Mouse (Mus musculus): ENCODE measurements at regions not wholly inside any gene's neighbourhood (a gene's known extent, or its start where the extent isn't known, plus 50 kb on each side); places are given as distances from the start of the nearest gene placed in this dataset.

GRCm38 (mm10) chr13:54285968-54286367 is 85.2 kb upstream of the Cplx2 start:
- no peak for ATAC-seq (ENCODE audit: low FRiP score, low TSS enrichment)
- Histone ChIP-seq H3K36me3 (ENCODE audit: control insufficient read depth, insufficient read depth, low read length) (no peaks in the 10 kb centered on the region), H3K4me3 (ENCODE audit: low read length) (no peak overlapping the region)

GRCm38 (mm10) chr13:54286616-54287015 is 84.5 kb upstream of the Cplx2 start:
- WGBS = 86% methylated on average over 11 of the region's 11 CpGs
- ATAC-seq (ENCODE audit: low FRiP score, low TSS enrichment) = no peak
- Histone ChIP-seq H3K27ac (ENCODE audit: low read depth, low read length) (no peak overlapping the region), H3K9ac (ENCODE audit: low read depth, low read length) (no peak overlapping the region), H3K27me3 (ENCODE audit: control insufficient read depth, insufficient read depth, low read length) (peaks cover 1% of the 10 kb centered on the region; the same call in 1 of the 2 replicates), H3K4me1 (ENCODE audit: control insufficient read depth, insufficient read depth, low read length) (peaks cover 10% of the 10 kb centered on the region; the same call in 1 of the 2 replicates), H3K4me3 (ENCODE audit: low read length) (no peak overlapping the region), H3K9me3 (ENCODE audit: control insufficient read depth, low read length) (no peaks in the 10 kb centered on the region), H3K36me3 (ENCODE audit: control insufficient read depth, insufficient read depth, low read length) (no peaks in the 10 kb centered on the region), H3K4me2 (replicated peaks; ENCODE audit: low read depth, low read length) (no peak overlapping the region)

More at GRCm38 (mm10) chr13:54285968-54286367, 85.2 kb upstream of the Cplx2 start:
- WGBS = 90% methylated on average over 10 of the region's 10 CpGs
- no peak overlapping the region for H3K9ac ChIP-seq (ENCODE audit: low read depth, low read length)
- peaks cover 7% of the 10 kb centered on the region; the same call in 1 of the 2 replicates for H3K27me3 ChIP-seq (ENCODE audit: control insufficient read depth, insufficient read depth, low read length)
- H3K27ac ChIP-seq (ENCODE audit: low read depth, low read length) = no peak overlapping the region
- peaks cover 10% of the 10 kb centered on the region; the same call in 1 of the 2 replicates for H3K4me1 ChIP-seq (ENCODE audit: control insufficient read depth, insufficient read depth, low read length)
- no peaks in the 10 kb centered on the region for H3K9me3 ChIP-seq (ENCODE audit: control insufficient read depth, low read length)
- H3K4me2 ChIP-seq (replicated peaks; ENCODE audit: low read depth, low read length) = no peak overlapping the region

- Histone ChIP-seq H3K27ac (ENCODE audit: low read depth, low read length) (no peak overlapping the region), H3K4me1 (ENCODE audit: control insufficient read depth, insufficient read depth, low read length) (no peaks in the 10 kb centered on the region), H3K9ac (ENCODE audit: low read depth, low read length) (no peak overlapping the region), H3K9me3 (ENCODE audit: control insufficient read depth, low read length) (no peaks in the 10 kb centered on the region), H3K4me2 (replicated peaks; ENCODE audit: low read depth, low read length) (no peak overlapping the region), H3K4me3 (ENCODE audit: low read length) (no peak overlapping the region), H3K27me3 (ENCODE audit: control insufficient read depth, insufficient read depth, low read length) (no peaks in the 10 kb centered on the region), H3K36me3 (ENCODE audit: control insufficient read depth, insufficient read depth, low read length) (no peaks in the 10 kb centered on the region)
- no peak for ATAC-seq (ENCODE audit: low FRiP score, low TSS enrichment)
- 86% methylated on average over 9 of the region's 9 CpGs for WGBS
These were observed 81.1 kb upstream of the Cplx2 start for GRCm38 (mm10) chr13:54290066-54290465.

- Histone ChIP-seq H3K9me3 (ENCODE audit: control insufficient read depth, low read length) (no peaks in the 10 kb centered on the region), H3K27me3 (ENCODE audit: control insufficient read depth, insufficient read depth, low read length) (no peaks in the 10 kb centered on the region), H3K9ac (ENCODE audit: low read depth, low read length) (no peak overlapping the region), H3K4me2 (replicated peaks; ENCODE audit: low read depth, low read length) (no peak overlapping the region), H3K4me1 (ENCODE audit: control insufficient read depth, insufficient read depth, low read length) (no peaks in the 10 kb centered on the region), H3K27ac (ENCODE audit: low read depth, low read length) (no peak overlapping the region), H3K4me3 (ENCODE audit: low read length) (no peak overlapping the region), H3K36me3 (ENCODE audit: control insufficient read depth, insufficient read depth, low read length) (no peaks in the 10 kb centered on the region)
- WGBS = 87% methylated on average over 6 of the region's 6 CpGs
- ATAC-seq (ENCODE audit: low FRiP score, low TSS enrichment) = no peak
These were observed 78.8 kb upstream of the Cplx2 start for GRCm38 (mm10) chr13:54292394-54292793.

- Histone ChIP-seq H3K9me3 (ENCODE audit: control insufficient read depth, low read length) (no peaks in the 10 kb centered on the region), H3K27me3 (ENCODE audit: control insufficient read depth, insufficient read depth, low read length) (no peaks in the 10 kb centered on the region), H3K36me3 (ENCODE audit: control insufficient read depth, insufficient read depth, low read length) (no peaks in the 10 kb centered on the region), H3K9ac (ENCODE audit: low read depth, low read length) (no peak overlapping the region), H3K4me2 (replicated peaks; ENCODE audit: low read depth, low read length) (no peak overlapping the region), H3K4me1 (ENCODE audit: control insufficient read depth, insufficient read depth, low read length) (no peaks in the 10 kb centered on the region), H3K27ac (ENCODE audit: low read depth, low read length) (no peak overlapping the region), H3K4me3 (ENCODE audit: low read length) (no peak overlapping the region)
- WGBS = 90% methylated on average over 3 of the region's 3 CpGs
- no peak for ATAC-seq (ENCODE audit: low FRiP score, low TSS enrichment)
These were observed 78.1 kb upstream of the Cplx2 start for GRCm38 (mm10) chr13:54293006-54293405.

GRCm38 (mm10) chr13:54295475-54296259 is 75.5 kb upstream of the Cplx2 start:
- Histone ChIP-seq H3K4me2 (replicated peaks; ENCODE audit: low read depth, low read length) (no peak overlapping the region), H3K9me3 (ENCODE audit: control insufficient read depth, low read length) (no peaks in the 10 kb centered on the region), H3K36me3 (ENCODE audit: control insufficient read depth, insufficient read depth, low read length) (no peaks in the 10 kb centered on the region), H3K27ac (ENCODE audit: low read depth, low read length) (no peak overlapping the region), H3K27me3 (ENCODE audit: control insufficient read depth, insufficient read depth, low read length) (no peaks in the 10 kb centered on the region), H3K4me3 (ENCODE audit: low read length) (no peak overlapping the region), H3K4me1 (ENCODE audit: control insufficient read depth, insufficient read depth, low read length) (no peaks in the 10 kb centered on the region), H3K9ac (ENCODE audit: low read depth, low read length) (no peak overlapping the region)
- ATAC-seq (ENCODE audit: low FRiP score, low TSS enrichment) = no peak
- 76% methylated on average over 5 of the region's 5 CpGs for WGBS

- ATAC-seq (ENCODE audit: low FRiP score, low TSS enrichment) = no peak
- 11% methylated on average over 1 of the region's 1 CpGs for WGBS
- no peaks in the 10 kb centered on the region for H3K4me1 ChIP-seq (ENCODE audit: control insufficient read depth, insufficient read depth, low read length)
These were observed 74.9 kb upstream of the Cplx2 start for GRCm38 (mm10) chr13:54296260-54296555.

GRCm38 (mm10) chr13:54298851-54299250 is 72.3 kb upstream of the Cplx2 start:
- Histone ChIP-seq H3K4me3 (ENCODE audit: low read length) (no peak overlapping the region), H3K4me2 (replicated peaks; ENCODE audit: low read depth, low read length) (no peak overlapping the region), H3K9ac (ENCODE audit: low read depth, low read length) (no peak overlapping the region), H3K27ac (ENCODE audit: low read depth, low read length) (no peak overlapping the region), H3K36me3 (ENCODE audit: control insufficient read depth, insufficient read depth, low read length) (no peaks in the 10 kb centered on the region), H3K9me3 (ENCODE audit: control insufficient read depth, low read length) (no peaks in the 10 kb centered on the region), H3K27me3 (ENCODE audit: control insufficient read depth, insufficient read depth, low read length) (no peaks in the 10 kb centered on the region), H3K4me1 (ENCODE audit: control insufficient read depth, insufficient read depth, low read length) (peaks cover 7% of the 10 kb centered on the region)
- WGBS = 78% methylated on average over 8 of the region's 8 CpGs
- no peak for ATAC-seq (ENCODE audit: low FRiP score, low TSS enrichment)

More at GRCm38 (mm10) chr13:54296260-54296555, 74.9 kb upstream of the Cplx2 start:
- Histone ChIP-seq H3K27ac (ENCODE audit: low read depth, low read length) (no peak overlapping the region), H3K4me3 (ENCODE audit: low read length) (no peak overlapping the region), H3K9ac (ENCODE audit: low read depth, low read length) (no peak overlapping the region), H3K27me3 (ENCODE audit: control insufficient read depth, insufficient read depth, low read length) (no peaks in the 10 kb centered on the region), H3K36me3 (ENCODE audit: control insufficient read depth, insufficient read depth, low read length) (no peaks in the 10 kb centered on the region), H3K4me2 (replicated peaks; ENCODE audit: low read depth, low read length) (no peak overlapping the region), H3K9me3 (ENCODE audit: control insufficient read depth, low read length) (no peaks in the 10 kb centered on the region)

GRCm38 (mm10) chr13:54299295-54299694 is 71.9 kb upstream of the Cplx2 start:
- peaks cover 7% of the 10 kb centered on the region for H3K4me1 ChIP-seq (ENCODE audit: control insufficient read depth, insufficient read depth, low read length)
- 83% methylated on average over 5 of the region's 5 CpGs for WGBS
- no peak for ATAC-seq (ENCODE audit: low FRiP score, low TSS enrichment)
- H3K9me3 ChIP-seq (ENCODE audit: control insufficient read depth, low read length) = no peaks in the 10 kb centered on the region
- no peak overlapping the region for H3K4me2 ChIP-seq (replicated peaks; ENCODE audit: low read depth, low read length)
- no peak overlapping the region for H3K4me3 ChIP-seq (ENCODE audit: low read length)
- H3K27ac ChIP-seq (ENCODE audit: low read depth, low read length) = no peak overlapping the region
- H3K36me3 ChIP-seq (ENCODE audit: control insufficient read depth, insufficient read depth, low read length) = no peaks in the 10 kb centered on the region
- H3K9ac ChIP-seq (ENCODE audit: low read depth, low read length) = no peak overlapping the region
- H3K27me3 ChIP-seq (ENCODE audit: control insufficient read depth, insufficient read depth, low read length) = no peaks in the 10 kb centered on the region

Measured in kidney, embryonic 14.5 days (tissue).